Mouse (Mus musculus) midbrain, embryonic 12.5 days (tissue): ENCODE results near the gene Ndufs4. TPM values are rescaled to one million over a fixed set of nuclear protein-coding genes. Genes with fewer than 3 reads are reported as not detected.

Experiments used
- ATAC-seq: fragments of 200-750 bp; cut with Nextera tagmentation; 2 replicates; pipeline ENCODE4 v1.8.0; 2017; ENCODE audit warnings: low read depth, moderate TSS enrichment, moderate library complexity; ENCODE audit not compliant: low FRiP score
- H3K27ac ChIP-seq: fragments of 300-500 bp; sonication (generic); replicated peaks from 2 replicates; pipeline ENCODE4 v1.5.1; 2016; ENCODE audit warnings: mild to moderate bottlenecking
- H3K27me3 ChIP-seq: fragments of 300-500 bp; sonication (generic); 2 replicates; pipeline ENCODE4 v1.6.1; 2016; ENCODE audit warnings: mild to moderate bottlenecking
- H3K36me3 ChIP-seq: fragments of 300-500 bp; sonication (generic); 2 replicates; pipeline ENCODE4 v1.6.1; 2016
- H3K4me1 ChIP-seq: fragments of 300-500 bp; sonication (generic); 2 replicates; pipeline ENCODE4 v1.6.1; 2016
- H3K4me2 ChIP-seq: fragments of 300-500 bp; sonication (generic); replicated peaks from 2 replicates; pipeline ENCODE4 v1.6.1; 2016; ENCODE audit warnings: mild to moderate bottlenecking, moderate library complexity
- H3K4me3 ChIP-seq: fragments of 300-500 bp; sonication (generic); 2 replicates; pipeline ENCODE4 v1.5.1; 2016; ENCODE audit warnings: mild to moderate bottlenecking
- H3K9ac ChIP-seq: fragments of 300-500 bp; sonication (generic); replicated peaks from 2 replicates; pipeline ENCODE4 v1.6.1; 2016; ENCODE audit warnings: mild to moderate bottlenecking, moderate library complexity
- H3K9me3 ChIP-seq: fragments of 300-500 bp; sonication (generic); 2 replicates; pipeline ENCODE4 v1.6.1; 2016; ENCODE audit warnings: mild to moderate bottlenecking
- WGBS: fragments of 180-500 bp; shearing (Covaris S2); methylation state at CpG from one replicate; pipeline ENCODE4 v1.1.7; 2016; 5-methylcytosine and 5-hydroxymethylcytosine counted together
- polyA plus RNA-seq: library from polyadenylated mRNA; unstranded; fragments of >200 nt; fragmentation: Nextera tagmentation; extraction: Ambion mirVana; gene quantifications from 2 replicates; pipeline ENCODE4 v1.2.1, GENCODE M21; 2016

The Ndufs4 gene
- polyA plus RNA-seq, 1 experiment from 2014 or later: 324 TPM

DNA sequence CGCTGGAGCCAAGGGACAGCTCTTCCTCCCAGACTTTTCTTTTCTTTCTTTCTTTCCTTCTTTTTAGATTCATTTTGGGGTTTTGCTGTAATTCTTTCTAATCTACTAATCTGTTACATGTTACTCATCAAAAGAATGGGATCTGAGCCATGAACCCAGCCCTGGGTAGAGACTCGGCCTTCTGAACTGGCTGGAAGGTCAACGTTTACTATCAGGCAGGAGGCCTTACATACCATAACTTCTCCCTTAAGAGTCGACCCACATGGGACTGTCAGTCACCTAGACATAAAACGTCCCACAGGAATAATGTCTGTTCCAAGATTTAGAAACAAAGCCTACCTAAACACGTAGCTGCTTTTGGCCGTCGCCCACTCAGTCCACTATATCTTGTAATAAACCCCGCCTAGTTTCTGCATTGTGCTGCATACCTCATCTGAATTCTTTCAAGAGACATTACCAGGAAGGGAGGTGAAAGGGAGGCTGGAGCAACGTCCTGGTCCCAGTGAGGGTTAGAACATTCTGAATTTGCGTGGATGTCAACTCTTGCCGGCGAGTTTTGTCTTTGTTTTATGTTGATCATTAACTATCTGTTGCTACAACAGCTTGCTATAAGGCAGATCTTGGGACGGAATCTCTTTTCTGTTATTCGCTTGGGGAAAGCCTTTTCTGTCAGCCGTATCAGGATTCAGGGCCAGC lies 116.5 kb downstream of the Ndufs4 start:
- ATAC-seq: no peak
- 88% methylated on average over 16 of the region's 16 CpGs for WGBS

GRCm38 (mm10) chr13:114267741-114268140 lies 120.3 kb downstream of the Ndufs4 start:
- Histone ChIP-seq H3K4me1 (no peaks in the 10 kb centered on the region), H3K36me3 (no peaks in the 10 kb centered on the region), H3K4me2 (no peak overlapping the region), H3K9me3 (no peaks in the 10 kb centered on the region), H3K27ac (no peak overlapping the region), H3K9ac (no peak overlapping the region), H3K4me3 (no peak overlapping the region), H3K27me3 (no peaks in the 10 kb centered on the region)
- ATAC-seq: no peak
- WGBS: 94% methylated on average over 9 of the region's 9 CpGs

More for the DNA sequence above, 116.5 kb downstream of the Ndufs4 start:
- no peaks in the 10 kb centered on the region for H3K4me1 ChIP-seq
- no peaks in the 10 kb centered on the region for H3K9me3 ChIP-seq
- no peak overlapping the region for H3K27ac ChIP-seq
- H3K4me2 ChIP-seq: no peak overlapping the region
- no peak overlapping the region for H3K9ac ChIP-seq
- H3K36me3 ChIP-seq: no peaks in the 10 kb centered on the region
- no peaks in the 10 kb centered on the region for H3K27me3 ChIP-seq
- no peak overlapping the region for H3K4me3 ChIP-seq

DNA sequence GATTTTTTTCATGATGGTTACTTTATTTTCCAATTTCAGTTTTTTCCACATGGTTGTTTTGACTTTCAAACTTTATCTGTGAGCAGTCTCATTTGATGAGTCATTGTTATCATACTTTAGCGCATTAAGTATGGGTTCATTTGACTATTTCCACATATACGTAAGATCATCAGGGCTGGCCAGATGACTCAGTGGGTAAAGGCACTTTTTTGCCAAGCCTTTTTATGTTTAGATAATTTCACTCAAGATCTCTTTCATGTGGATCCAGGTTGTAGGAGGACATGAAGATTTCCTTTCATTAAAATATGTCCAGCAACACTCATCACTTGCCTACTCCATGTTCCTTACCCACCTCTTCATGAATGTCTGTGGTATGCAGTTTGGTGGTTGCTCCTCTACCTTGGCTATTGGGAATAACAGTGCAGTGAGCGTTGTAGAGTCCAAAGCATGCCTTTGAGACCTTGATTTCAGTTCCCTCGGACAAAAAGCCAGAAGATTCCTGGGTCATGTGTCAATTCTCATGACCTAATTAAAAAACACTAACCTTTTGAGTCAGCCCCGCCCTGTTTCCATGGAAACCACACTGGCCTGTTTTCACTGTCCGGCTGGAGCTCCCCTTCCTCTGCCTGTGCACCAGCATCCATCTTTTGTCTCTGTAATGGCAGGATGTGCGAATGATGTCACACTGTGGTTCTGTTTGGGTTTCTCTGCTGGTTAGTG lies 127.4 kb downstream of the Ndufs4 start:
- Histone ChIP-seq H3K27me3 (no peaks in the 10 kb centered on the region), H3K36me3 (no peaks in the 10 kb centered on the region), H3K9ac (no peak overlapping the region), H3K27ac (no peak overlapping the region), H3K4me3 (no peak overlapping the region), H3K9me3 (no peaks in the 10 kb centered on the region), H3K4me2 (no peak overlapping the region), H3K4me1 (no peaks in the 10 kb centered on the region)
- WGBS: 63% methylated on average over 7 of the region's 7 CpGs
- no peak for ATAC-seq

- no peaks in the 10 kb centered on the region for H3K36me3 ChIP-seq
- no peak overlapping the region for H3K4me2 ChIP-seq
- H3K9ac ChIP-seq: no peak overlapping the region
- H3K4me3 ChIP-seq: no peak overlapping the region
- no peak for ATAC-seq
- 92% methylated on average over 10 of the region's 10 CpGs for WGBS
- H3K9me3 ChIP-seq: no peaks in the 10 kb centered on the region
- H3K27ac ChIP-seq: no peak overlapping the region
- H3K4me1 ChIP-seq: no peaks in the 10 kb centered on the region
- no peaks in the 10 kb centered on the region for H3K27me3 ChIP-seq
Measured at GRCm38 (mm10) chr13:114254697-114255096, 133.4 kb downstream of the Ndufs4 start.

Other genes with a start within 250 kb of the Ndufs4 start
- 36.1 and 40.5 TPM in 2 replicates for gene Fst, start 70.7 kb upstream of the Ndufs4 start, polyA plus RNA-seq